Mouse (Mus musculus): ENCODE data around the gene Nrf1. TPM values are rescaled to one million over a fixed set of nuclear protein-coding genes. Genes with fewer than 3 reads are reported as not detected.

Nrf1 gene
- total RNA-seq, 2 experiments from 2014 or later, result 22.4 to 22.7 TPM

DNA sequence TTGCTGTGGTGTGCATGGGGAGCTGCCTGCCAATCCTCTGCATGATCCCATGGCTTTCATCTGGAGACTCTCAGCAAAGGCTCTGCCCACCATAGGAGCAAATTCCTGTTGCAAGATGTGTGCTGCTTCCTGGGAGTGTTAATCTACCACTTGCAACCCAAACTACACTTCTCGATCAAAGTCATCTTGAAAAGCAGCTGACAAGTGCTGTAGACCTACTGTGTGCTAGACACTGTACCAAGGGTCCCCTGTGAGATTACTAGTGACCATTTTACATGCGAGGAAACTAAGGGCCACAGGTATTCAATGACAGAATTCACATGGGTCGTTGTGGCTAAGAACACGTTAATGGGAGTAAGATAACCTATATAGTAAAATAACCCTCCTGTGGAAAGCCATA, 95.5 kb downstream of the Nrf1 start:
- no peak for DNase-seq (ENCODE audit: low spot score in 2 of 2)

DNA sequence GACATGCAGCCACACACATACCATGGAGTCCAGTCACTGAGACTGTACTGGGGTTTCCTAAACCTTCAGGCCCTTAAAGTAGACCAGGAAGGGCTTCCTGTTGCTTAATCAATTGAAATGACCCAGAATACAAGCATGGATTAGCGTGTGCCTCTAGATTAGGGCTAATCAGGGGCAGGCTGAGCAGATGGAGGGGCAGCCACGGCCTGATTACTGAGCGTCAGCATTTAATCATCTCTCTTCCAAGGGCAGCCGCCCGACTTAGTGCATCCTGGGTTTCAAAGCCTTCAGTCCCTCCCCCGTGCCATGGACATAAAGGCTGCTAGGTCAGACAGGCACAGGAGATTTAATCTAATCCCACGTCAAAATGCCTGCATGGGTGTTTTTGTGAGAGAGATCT, 99.3 kb downstream of the Nrf1 start:
- no peak for DNase-seq (ENCODE audit: low spot score in 2 of 2)

- no peak for DNase-seq (ENCODE audit: low spot score in 2 of 2)
Observed at GRCm38 (mm10) chr6:30147753-30148152, 100.0 kb downstream of the Nrf1 start.

DNA sequence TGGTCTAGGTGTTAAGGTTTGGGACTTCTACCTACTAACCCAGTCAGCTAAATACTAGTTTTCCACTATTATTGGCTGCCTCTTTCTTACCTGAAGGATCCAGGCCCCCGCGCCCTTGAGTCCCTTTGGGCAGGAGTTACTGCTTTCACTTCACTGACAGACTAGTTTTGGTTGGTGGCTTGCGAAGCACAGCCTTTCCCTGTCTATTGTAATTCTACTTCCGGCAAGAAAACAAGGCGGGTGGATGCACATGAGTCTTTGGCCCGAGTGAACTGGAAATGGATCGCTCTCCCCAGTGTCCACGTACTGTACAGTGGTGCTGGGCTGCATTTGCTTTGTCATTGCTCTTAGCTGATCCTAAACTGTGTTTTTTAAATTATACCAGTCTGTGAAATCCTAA, 102.7 kb downstream of the Nrf1 start:
- no peak for DNase-seq (ENCODE audit: low spot score in 2 of 2)

GRCm38 (mm10) chr6:30152163-30152562, 104.4 kb downstream of the Nrf1 start:
- no peak for DNase-seq (ENCODE audit: low spot score in 2 of 2)

- DNase-seq (ENCODE audit: low spot score in 2 of 2), result no peak
Observed at GRCm38 (mm10) chr6:30152649-30153048, 104.9 kb downstream of the Nrf1 start.

DNA sequence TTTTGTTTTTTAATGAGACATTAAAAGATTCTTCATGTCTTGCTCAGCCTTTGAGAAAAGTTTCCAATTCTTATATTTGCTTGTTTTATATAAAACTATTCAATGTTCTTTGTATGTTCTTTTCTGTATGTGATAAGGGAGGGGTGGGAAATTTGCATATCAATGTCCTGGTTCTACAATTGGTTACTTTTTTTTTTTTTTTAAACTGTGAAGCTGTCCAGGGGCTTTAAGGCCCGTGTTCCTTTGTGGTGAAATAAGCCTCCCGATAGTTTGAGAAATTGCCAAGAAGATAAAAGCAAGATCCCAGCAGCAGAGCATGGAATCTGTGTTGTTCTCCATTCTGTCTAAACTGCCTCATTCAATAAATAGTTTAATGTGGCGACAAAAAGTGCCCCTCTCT, 105.3 kb downstream of the Nrf1 start:
- no peak for DNase-seq (ENCODE audit: low spot score in 2 of 2)

DNA sequence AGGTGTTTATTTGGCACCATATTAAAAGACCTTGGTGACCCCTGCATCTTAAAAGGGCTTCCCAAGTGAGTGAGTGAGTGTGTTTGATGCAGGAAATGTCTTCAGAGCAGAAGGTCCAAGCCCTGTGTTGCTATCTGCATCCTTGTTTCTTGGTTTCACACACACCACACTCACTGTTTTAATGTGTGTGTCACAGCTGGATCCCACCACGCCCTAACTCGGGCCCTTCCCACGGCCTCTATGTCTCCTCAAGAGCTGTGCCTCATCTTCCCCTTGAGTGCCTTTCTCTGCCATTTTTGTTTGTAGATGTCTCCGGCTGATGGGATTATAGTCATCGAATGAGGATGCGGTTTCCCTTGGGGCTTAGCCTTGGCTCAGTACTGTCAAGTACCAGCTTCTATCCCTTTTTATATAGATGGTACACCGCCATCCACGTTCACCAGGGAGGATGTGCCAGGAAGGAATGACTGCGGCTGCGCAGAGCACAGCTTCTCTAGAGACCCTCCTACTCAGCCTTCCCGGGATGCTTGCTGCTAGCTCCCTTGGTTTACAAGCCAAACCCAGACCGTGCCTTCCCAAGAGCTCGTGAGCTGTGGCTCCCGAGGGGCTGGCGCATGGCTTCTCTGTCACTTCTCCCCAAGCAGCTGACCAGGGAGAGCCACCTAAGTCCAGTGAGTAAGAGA, 106.1 kb downstream of the Nrf1 start:
- DNase-seq (ENCODE audit: low spot score in 2 of 2), result no peak

DNA sequence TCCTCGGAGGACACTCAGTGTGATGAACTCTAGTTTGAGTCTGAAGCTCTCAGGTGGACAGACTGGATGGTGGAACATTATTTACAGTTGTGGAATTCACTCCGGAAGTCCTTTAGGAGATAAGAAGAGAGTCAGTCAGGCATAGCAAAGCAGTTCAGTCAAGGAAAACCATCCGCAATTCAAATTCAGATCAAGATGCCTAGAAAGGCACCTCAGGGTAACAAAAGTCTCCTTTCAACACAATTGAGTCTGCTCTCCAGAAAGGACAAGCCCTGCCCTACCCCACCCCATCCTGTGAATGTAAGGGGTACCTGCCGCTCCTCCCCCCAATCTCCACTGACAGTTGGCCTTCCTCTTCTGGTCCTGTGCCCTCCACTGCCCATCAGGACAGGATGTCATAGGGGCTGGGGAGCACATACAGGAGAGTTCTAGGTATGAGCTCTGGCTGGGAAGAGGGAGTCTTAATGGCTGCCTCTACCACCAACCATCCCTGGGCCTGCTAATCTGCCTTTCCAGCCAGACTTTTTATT, 111.8 kb downstream of the Nrf1 start:
- no peak for DNase-seq (ENCODE audit: low spot score in 2 of 2)

- DNase-seq (ENCODE audit: low spot score in 2 of 2), result no peak
Observed at GRCm38 (mm10) chr6:30160408-30160807, 112.6 kb downstream of the Nrf1 start.

GRCm38 (mm10) chr6:30161618-30162017, 113.8 kb downstream of the Nrf1 start:
- no peak for DNase-seq (ENCODE audit: low spot score in 2 of 2)

GRCm38 (mm10) chr6:30162091-30162490, 114.3 kb downstream of the Nrf1 start:
- DNase-seq (ENCODE audit: low spot score in 2 of 2), result no peak

DNA sequence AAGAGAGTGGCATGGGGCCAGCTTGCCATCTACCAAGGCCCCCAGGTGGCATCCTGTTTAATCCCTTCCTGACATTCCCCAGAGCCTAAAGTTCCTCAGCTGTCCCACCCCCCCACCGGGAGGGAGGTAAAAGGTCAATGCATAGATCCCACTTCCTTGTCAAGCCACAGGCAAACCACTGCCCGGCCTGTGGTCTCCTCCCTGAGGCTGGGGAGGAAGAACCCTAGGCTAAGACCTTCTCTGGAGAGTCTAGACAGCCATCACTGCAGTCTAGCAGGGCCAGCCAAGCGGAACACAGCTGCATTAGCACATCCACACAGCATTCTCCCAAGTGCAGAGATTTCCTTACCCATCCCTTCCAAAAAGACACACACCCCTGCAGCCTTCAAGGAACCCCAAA, 118.6 kb downstream of the Nrf1 start:
- no peak for DNase-seq (ENCODE audit: low spot score in 2 of 2)

DNA sequence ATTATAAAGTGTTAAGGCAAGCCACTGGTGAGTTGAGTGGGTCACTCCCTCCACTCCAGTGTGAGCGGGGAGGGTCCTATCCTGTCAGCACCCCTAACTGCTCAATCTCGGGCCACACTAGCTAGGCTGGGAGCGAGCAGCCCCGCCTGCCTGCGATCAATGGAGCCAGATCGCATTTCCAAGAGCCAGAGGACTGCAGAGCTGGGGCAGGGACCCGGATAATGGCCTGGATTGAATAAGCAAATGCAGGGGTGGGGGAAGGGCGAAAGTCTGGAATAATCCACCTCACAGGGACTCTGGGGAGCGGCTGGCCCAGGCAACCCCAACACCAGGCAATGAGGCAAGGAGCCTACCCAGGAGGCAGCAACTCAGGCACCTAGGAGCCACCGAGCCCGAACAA, 119.4 kb downstream of the Nrf1 start:
- DNase-seq (ENCODE audit: low spot score in 2 of 2), result no peak

DNA sequence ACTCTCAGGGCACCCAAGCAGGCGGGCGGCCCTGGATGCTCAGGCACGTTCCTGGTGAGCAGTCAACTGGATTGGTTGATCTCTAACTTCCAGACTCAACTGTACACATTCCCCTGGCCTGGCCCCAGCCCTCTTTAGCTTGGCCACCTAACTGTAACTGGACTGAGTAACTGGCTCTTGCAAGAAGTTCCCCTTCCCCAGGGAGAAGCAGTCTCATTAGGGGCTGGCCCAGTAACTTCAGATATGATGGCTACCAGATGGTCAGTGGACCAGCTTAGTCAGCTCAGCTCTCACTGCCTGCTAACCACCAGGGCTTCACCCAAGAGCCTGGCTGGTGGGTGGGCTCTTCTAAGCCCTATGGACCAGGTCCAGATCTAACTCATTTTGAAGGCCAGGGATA, 120.5 kb downstream of the Nrf1 start:
- DNase-seq (ENCODE audit: low spot score in 2 of 2), result no peak

- DNase-seq (ENCODE audit: low spot score in 2 of 2), result no peak
Observed at GRCm38 (mm10) chr6:30169148-30169547, 121.4 kb downstream of the Nrf1 start.

DNA sequence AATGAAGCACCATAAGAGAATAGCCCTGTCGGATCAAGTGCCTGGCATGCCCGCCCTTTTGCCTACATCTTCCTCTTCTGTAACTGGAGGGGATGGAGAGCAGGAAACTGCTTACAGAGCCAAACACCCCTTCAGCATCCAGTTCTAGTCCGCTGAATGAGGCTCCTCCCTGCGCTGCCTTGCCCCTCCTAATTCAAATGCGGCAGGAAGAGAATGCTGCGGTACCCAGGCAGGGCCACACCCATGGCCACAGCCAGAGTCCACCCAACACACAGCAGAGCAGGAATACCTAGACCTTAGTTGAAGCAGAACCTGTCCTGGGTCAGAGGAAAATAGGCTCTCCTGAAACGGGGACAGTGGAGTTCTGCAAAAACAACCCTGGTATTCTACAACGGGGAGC, 123.4 kb downstream of the Nrf1 start:
- no peak for DNase-seq (ENCODE audit: low spot score in 2 of 2)

DNA sequence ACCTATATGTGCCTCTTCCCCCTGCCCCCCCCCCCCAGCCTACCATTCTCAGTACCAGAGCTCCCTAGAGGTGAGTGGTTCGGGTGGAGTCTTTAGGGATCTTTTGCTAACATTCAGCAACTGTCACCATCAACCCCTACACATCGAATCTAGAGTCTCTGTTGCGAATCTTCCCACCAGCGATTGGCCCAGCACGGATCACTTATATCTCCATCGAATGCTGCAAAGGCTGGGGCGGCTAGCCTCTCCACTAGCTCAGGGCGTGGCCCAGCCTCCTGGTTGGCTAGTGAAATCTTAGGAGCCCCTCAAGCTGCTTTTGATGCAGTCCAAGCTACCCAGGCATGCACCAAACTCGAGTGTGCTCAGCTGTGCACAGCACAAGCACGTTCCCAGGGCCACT, 124.2 kb downstream of the Nrf1 start:
- DNase-seq (ENCODE audit: low spot score in 2 of 2), result no peak

DNA sequence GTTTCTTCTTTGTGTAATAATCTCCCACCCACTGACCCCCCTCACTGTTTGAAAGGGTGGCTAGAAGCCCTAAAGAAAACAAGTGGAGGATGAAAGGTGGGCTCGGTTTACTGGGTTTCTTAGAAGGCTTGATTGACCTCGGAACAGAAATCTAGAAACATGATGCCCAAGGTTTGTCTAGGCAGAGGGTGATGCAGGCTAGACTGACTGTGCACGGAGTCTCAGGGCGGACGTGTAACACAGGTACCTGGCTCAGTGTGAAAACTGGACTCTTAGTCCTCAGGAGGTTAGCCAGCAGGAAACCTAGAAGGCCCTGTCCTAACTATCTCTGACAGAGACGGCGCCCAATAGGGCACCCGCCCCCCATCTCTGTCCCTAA, 124.6 kb downstream of the Nrf1 start:
- DNase-seq (ENCODE audit: low spot score in 2 of 2), result no peak

DNA sequence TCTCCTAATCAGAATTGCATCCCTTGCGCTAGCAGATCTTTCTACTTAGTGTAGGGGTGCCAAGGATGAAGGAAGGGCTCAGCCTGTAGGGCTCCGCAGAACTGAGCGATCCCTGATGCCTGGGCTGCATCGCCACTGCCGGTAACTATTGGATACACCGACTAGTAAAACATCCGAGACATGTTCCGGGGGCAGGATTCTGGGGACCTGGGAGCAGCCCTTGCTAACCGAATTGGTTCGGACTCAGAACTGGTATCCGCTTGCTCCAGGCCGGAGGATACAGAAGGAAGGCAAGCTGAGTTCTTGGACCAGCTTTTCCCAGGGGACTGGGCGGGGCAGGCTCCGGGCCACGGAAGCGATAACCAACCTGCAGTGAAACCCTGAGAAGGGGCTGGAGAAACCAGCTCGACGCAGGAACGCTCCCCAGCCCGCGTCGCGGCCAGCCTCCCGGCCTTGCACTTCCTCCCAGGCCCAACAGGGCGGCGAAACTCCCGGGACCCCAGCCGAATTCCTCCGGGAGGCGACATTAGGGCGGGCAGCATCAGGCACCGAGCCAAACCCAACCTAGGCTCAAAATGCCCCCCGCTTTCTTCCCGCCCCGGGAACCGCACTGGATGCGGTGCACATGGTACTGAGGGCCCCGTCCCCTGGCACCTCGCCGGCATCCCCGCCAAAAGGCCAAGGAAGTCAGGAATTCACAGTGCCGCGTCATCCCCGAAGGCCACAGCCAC, 125.2 kb downstream of the Nrf1 start:
- DNase-seq (ENCODE audit: low spot score in 2 of 2), result peak in 1 of 2 experiments; percentile 36

- no peak for DNase-seq (ENCODE audit: low spot score in 2 of 2)
Observed at GRCm38 (mm10) chr6:30173551-30174460, 126.0 kb downstream of the Nrf1 start.
